Mouse (Mus musculus): ENCODE data around the gene Pon2. TPM values are rescaled to one million over a fixed set of nuclear protein-coding genes. Genes with fewer than 3 reads are reported as not detected.

Gene Pon2
- polyA plus RNA-seq, 1 experiment from 2014 or later: 36.2 TPM

DNA sequence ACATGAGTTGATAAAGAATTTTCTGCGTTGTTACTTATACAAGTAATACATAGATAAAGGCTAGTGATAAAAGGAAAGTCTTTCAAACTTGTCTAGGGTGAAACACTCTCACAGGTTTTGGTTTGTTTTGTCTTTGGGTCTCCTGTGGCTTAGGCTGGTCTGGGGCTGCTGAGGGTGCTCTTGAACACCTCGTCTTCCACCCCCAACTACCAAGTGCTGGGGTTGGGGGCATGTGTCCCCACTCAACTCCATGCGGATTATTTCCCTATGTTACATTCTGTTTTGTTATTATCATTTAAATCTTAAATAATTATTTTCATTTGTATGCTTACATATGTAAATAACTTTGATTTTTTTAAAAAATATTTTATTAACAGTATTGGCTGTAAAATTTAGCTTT lies 12.2 kb upstream of the Pon2 start:
- H3K4me2 ChIP-seq (replicated peaks): no peak overlapping the region
- ATAC-seq (ENCODE audit: low FRiP score): no peak
- WGBS: 84% methylated on average over 3 of the region's 3 CpGs

DNA sequence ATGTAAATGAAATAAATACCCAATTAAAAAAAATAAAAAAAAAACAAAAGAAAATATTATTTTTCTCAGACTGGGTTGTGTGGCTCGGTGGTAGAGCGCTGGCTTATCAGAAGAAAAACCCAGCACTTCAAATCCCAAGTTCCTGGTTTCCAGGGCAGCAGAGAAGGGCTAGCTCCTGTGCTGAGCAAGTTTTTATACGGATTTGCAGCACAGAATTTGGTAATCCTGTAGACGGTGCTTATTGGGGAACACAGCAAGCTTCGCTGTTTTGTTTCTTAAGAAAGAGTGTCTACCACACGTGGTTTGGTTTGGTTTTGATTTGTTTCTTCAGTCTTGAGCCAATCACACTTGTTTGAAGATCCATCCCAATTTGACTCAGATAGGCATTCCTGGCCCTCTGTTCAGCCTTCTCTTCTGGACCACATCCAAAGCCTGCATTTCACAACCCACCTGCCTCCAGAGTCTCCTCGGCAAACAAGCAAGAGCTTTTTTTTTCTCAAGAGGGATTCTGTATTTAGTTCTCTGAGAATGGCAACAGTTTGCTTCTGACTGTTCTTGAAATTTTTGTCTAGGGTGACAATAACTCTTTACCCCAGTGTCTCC lies 11.4 kb upstream of the Pon2 start:
- no peak overlapping the region for H3K4me2 ChIP-seq (replicated peaks)
- H3K4me1 ChIP-seq: no peaks in the 10 kb centered on the region
- WGBS: 80% methylated on average over 7 of the region's 7 CpGs

More for the DNA sequence above, 12.2 kb upstream of the Pon2 start:
- H3K27me3 ChIP-seq: no peaks in the 10 kb centered on the region
- H3K9ac ChIP-seq: no peak overlapping the region
- no peaks in the 10 kb centered on the region for H3K4me1 ChIP-seq
- H3K9me3 ChIP-seq (replicated peaks): no peaks in the 10 kb centered on the region
- no peaks in the 10 kb centered on the region for H3K36me3 ChIP-seq
- no peak overlapping the region for H3K27ac ChIP-seq
- H3K4me3 ChIP-seq: no peak overlapping the region

DNA sequence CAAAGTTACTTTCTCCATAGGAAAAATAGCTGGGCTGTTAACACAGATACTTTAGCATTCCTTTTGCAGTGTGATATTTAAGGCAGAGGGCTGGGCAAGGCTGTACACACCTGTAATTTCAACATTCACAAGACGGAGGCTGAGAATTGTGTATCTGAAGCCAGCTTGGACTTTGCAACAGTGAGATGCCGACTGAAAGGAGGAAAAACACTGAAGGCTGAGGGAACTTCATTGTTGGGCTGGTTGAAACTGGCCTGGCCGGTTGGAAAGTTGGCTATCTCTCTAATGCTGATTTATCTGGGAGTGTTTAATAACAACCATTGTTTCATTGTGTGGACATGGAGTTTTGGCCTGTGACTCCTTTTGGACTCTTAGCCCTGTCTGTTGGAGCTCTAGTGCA lies 7.7 kb upstream of the Pon2 start:
- Histone ChIP-seq H3K9me3 (replicated peaks) (no peaks in the 10 kb centered on the region), H3K4me2 (replicated peaks) (no peak overlapping the region), H3K27ac (no peak overlapping the region), H3K9ac (no peak overlapping the region), H3K4me1 (no peaks in the 10 kb centered on the region), H3K27me3 (no peaks in the 10 kb centered on the region), H3K36me3 (no peaks in the 10 kb centered on the region), H3K4me3 (no peak overlapping the region)
- 86% methylated on average over 3 of the region's 3 CpGs for WGBS
- no peak for ATAC-seq (ENCODE audit: low FRiP score)

More for the DNA sequence above, 11.4 kb upstream of the Pon2 start:
- no peak overlapping the region for H3K9ac ChIP-seq
- H3K27me3 ChIP-seq: no peaks in the 10 kb centered on the region
- ATAC-seq (ENCODE audit: low FRiP score): no peak
- H3K27ac ChIP-seq: no peak overlapping the region
- no peaks in the 10 kb centered on the region for H3K9me3 ChIP-seq (replicated peaks)
- H3K4me3 ChIP-seq: no peak overlapping the region
- H3K36me3 ChIP-seq: no peaks in the 10 kb centered on the region

DNA sequence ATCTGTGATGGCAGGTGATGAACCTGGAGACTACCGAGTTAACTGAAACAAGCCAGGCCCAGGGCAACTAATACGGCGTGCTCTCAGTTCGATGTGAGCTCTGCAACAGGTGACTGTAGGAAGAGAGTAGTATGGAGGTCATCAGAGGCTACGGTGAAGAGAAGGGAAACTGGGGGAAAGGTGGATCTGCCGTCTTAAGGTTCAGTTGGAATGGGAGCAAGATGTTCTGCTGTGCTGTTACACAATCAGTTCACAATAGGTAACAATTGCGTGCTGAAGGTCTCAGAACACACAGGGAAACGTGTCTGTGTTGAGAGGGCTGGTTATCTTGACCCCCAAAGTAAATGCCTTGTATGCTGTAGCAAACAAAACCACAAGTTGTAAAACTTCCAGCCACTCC lies 6.7 kb upstream of the Pon2 start:
- no peak overlapping the region for H3K9ac ChIP-seq
- no peak overlapping the region for H3K4me3 ChIP-seq
- 88% methylated on average over 8 of the region's 8 CpGs for whole genome bisulfite sequencing
- no peaks in the 10 kb centered on the region for H3K9me3 ChIP-seq (replicated peaks)
- no peak overlapping the region for H3K27ac ChIP-seq
- no peak for ATAC-seq (ENCODE audit: low FRiP score)
- H3K4me2 ChIP-seq (replicated peaks): no peak overlapping the region
- no peaks in the 10 kb centered on the region for H3K36me3 ChIP-seq
- no peaks in the 10 kb centered on the region for H3K27me3 ChIP-seq
- no peaks in the 10 kb centered on the region for H3K4me1 ChIP-seq

DNA sequence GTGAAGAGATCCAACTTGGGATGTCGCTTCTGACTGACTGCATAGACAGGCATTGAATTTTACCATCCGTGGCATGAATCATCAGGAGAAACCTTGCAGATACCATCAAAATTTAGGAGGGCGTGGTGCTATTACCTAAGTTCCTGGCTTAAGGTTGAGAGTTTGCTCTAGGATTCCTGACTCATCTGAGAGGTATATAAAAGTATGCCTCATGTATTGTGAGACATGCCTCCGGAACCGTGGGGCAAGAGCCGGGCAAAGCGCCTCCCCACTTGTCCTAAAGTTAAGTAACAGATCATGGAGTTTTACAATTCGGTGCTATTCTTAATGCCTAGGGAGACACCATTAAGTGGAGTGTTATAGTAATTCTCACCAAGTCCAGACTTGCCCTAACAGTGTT lies 2.4 kb upstream of the Pon2 start:
- H3K4me3 ChIP-seq: no peak overlapping the region
- 93% methylated on average over 8 of the region's 8 CpGs for WGBS

DNA sequence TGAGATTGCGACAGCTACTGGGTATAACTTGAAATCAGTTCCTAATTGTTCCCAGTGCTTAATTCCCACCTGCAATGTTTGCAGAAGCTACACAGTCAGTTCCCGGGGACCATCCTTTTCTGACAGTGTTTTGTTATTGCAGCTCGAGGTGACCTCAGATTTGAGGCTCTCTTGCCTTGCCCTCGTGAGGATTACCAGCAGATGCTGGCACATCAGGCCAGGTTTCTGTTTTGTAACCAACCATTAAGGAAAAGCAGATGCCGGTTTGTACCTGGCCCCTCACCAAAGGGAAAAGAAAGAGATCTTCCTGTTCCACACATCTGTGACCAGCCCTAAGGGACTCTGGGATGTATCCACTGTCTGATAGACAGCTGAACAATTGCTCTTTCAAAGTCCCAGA lies 1.3 kb upstream of the Pon2 start:
- no peak overlapping the region for H3K4me2 ChIP-seq (replicated peaks)
- H3K9me3 ChIP-seq (replicated peaks): no peaks in the 10 kb centered on the region
- no peak overlapping the region for H3K27ac ChIP-seq
- no peak for ATAC-seq (ENCODE audit: low FRiP score)
- no peak overlapping the region for H3K9ac ChIP-seq
- peaks cover 6% of the 10 kb centered on the region for H3K4me1 ChIP-seq
- H3K36me3 ChIP-seq: no peaks in the 10 kb centered on the region
- WGBS: 69% methylated on average over 5 of the region's 5 CpGs
- H3K4me3 ChIP-seq: no peak overlapping the region
- 0 out of 2 replicates have a peak, but pooled peaks cover 3% of the 10 kb centered on the region for H3K27me3 ChIP-seq

More for the DNA sequence above, 2.4 kb upstream of the Pon2 start:
- no peaks in the 10 kb centered on the region for H3K9me3 ChIP-seq (replicated peaks)
- peaks cover 6% of the 10 kb centered on the region for H3K4me1 ChIP-seq
- ATAC-seq (ENCODE audit: low FRiP score): no peak
- H3K27ac ChIP-seq: no peak overlapping the region
- H3K27me3 ChIP-seq: 0 out of 2 replicates have a peak, but pooled peaks cover 3% of the 10 kb centered on the region
- H3K36me3 ChIP-seq: no peaks in the 10 kb centered on the region
- no peak overlapping the region for H3K4me2 ChIP-seq (replicated peaks)
- H3K9ac ChIP-seq: no peak overlapping the region

DNA sequence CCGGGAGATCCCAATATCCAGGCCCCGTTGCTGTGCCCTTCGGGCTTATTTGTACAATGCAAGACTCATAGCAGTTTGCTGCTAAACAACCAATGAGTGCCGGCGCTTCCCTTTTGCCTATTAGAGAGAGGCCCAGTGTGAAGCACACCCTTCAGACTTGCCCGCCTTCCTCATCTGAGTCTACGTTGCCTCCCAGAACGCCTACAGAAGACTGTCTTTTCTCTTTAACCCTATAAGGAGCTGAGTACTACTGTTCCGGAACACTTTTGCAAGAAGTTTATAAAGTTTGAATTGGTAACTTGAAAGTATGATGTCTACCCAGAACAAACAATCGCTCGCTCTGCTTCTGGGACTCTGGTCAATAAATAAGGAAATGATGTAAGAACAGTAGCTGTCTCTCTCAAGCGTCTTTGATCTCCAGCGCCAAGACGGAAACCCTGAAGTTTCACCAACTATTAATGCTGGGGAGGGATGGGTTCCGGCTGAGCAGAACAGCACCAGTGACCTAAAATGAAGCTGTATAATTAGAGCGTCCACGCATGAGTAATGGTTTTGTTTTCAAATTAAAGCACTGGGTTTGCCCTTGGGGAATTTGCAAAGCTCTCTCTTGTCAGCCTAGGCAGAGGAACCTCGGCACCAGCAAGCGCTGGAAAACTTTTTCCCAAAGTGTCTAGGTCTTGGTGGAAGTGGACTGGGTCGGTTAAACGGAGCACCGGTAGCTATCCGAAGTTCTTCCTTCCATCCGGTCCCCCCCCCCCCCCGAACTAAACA lies 749 bp downstream of the Pon2 start:
- H3K36me3 ChIP-seq: no peaks in the 10 kb centered on the region
- no peaks in the 10 kb centered on the region for H3K9me3 ChIP-seq (replicated peaks)
- 4% methylated on average over 23 of the region's 25 CpGs for WGBS
- H3K4me1 ChIP-seq: peaks cover 6% of the 10 kb centered on the region
- H3K4me2 ChIP-seq (replicated peaks): peak overlapping the region; percentile 81
- H3K27me3 ChIP-seq: 0 out of 2 replicates have a peak, but pooled peaks cover 3% of the 10 kb centered on the region
- H3K27ac ChIP-seq: peak overlapping the region; percentile 81
- H3K9ac ChIP-seq: peak overlapping the region; percentile 73
- peak; percentile 76 for ATAC-seq (ENCODE audit: low FRiP score)
- H3K4me3 ChIP-seq: peak overlapping the region; percentile 57

DNA sequence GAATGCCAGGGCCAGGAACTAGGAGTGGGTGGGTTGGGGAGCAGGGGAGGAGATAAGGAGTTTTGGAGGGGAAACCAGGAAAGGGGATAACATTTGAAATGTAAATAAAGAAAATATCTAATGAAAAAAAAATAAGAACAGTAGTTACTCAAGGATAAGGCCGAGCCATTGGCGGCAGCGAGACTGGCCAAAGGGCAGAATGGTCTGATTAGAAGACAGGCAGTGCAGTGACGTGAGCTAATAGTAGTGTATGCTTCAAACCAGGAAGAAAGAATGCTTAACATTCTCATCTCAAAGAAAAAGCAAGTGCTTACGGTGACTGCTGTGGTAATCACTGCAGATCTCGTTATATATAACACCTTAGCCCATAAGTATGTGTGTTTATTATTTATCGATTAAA lies 2.2 kb downstream of the Pon2 start:
- 95% methylated on average over 7 of the region's 7 CpGs for WGBS

DNA sequence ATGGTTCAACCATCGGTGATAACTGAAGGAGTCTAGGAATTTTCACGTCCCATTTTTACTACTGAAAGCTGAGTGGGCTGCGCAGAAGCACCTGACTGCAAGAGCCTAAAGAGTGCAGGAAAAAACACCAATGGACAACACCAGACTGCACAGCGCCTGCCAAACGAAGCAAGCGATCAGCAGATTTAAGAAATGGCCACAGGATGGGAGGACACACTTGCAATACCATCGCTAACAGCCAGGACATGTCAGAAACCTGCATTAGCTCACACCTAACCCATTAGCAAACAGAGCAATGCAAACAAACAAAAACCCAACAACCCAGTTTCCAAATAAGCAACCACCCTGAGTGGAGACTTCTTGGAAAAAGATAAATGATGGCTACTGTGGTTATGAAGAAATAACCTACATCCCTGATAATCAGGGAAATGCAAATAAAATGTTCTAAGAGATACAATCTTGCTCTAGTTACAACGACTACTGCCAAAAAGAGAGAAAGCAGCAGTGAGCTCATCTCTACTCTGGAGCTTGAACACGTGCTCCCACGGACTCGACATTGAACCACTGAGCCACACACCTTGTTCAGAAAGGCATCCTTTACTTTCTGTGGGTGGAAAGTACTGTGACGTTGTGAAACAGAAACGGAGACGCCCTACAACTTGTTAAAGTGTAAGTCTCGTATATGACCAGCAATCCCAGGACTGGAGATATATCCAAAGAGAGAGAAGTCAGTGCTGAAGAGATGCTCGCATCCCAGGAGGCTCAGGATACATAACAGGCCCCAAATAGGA lies 3.4 kb downstream of the Pon2 start:
- Histone ChIP-seq H3K27ac (no peak overlapping the region), H3K27me3 (0 out of 2 replicates have a peak, but pooled peaks cover 3% of the 10 kb centered on the region), H3K36me3 (no peaks in the 10 kb centered on the region), H3K4me2 (replicated peaks) (no peak overlapping the region), H3K4me1 (peaks cover 6% of the 10 kb centered on the region), H3K4me3 (no peak overlapping the region), H3K9ac (no peak overlapping the region), H3K9me3 (replicated peaks) (no peaks in the 10 kb centered on the region)
- WGBS: 93% methylated on average over 16 of the region's 16 CpGs
- no peak for ATAC-seq (ENCODE audit: low FRiP score)

More for the DNA sequence above, 2.2 kb downstream of the Pon2 start:
- H3K36me3 ChIP-seq: no peaks in the 10 kb centered on the region
- peaks cover 6% of the 10 kb centered on the region for H3K4me1 ChIP-seq
- ATAC-seq (ENCODE audit: low FRiP score): no peak
- no peak overlapping the region for H3K27ac ChIP-seq
- no peak overlapping the region for H3K4me2 ChIP-seq (replicated peaks)
- no peaks in the 10 kb centered on the region for H3K9me3 ChIP-seq (replicated peaks)
- H3K27me3 ChIP-seq: 0 out of 2 replicates have a peak, but pooled peaks cover 3% of the 10 kb centered on the region
- no peak overlapping the region for H3K4me3 ChIP-seq
- H3K9ac ChIP-seq: no peak overlapping the region

DNA sequence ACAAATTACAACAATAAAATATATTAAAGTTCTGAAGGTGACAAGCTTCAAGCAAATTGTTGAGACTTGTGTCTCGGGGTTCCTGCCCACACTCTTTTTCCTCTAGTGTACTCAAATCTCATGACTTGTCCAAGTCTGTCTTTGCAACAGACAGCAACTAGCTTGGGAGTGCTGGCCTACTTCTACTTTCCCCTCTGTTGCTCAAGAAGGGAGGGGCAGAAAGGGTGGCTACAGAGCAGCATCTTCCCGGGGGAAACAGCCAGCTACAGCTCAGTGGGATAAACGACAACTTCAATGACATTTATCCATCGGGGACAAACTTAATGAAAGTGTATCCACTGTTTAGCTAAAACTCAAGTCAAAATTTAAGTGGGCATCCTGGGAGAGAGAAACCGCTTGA lies 5.4 kb downstream of the Pon2 start:
- no peak overlapping the region for H3K9ac ChIP-seq
- H3K4me3 ChIP-seq: no peak overlapping the region
- no peaks in the 10 kb centered on the region for H3K9me3 ChIP-seq (replicated peaks)
- ATAC-seq (ENCODE audit: low FRiP score): no peak
- H3K4me2 ChIP-seq (replicated peaks): no peak overlapping the region
- no peaks in the 10 kb centered on the region for H3K36me3 ChIP-seq
- H3K4me1 ChIP-seq: peaks cover 6% of the 10 kb centered on the region
- 80% methylated on average over 5 of the region's 5 CpGs for WGBS
- H3K27me3 ChIP-seq: no peaks in the 10 kb centered on the region
- H3K27ac ChIP-seq: no peak overlapping the region

DNA sequence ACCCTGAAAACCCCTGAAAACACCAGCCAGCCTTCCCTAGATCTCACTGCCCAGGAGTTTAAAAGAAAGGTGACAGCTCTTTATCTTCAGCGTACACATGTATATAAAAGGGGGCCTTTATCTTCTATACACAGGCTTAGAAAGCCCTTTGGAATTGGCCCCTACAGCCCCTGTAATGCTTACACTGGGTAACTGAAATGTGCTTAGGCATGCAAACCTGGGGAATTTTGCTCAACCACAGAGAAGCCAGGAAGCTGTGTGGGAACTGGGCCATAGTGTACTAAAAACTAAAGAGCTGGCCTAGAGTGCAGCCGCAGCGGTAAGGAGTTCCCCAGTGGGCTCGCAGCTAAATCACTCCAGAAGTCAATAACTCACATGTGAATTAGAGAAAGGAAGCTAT lies 6.8 kb downstream of the Pon2 start:
- no peak overlapping the region for H3K4me2 ChIP-seq (replicated peaks)
- H3K36me3 ChIP-seq: no peaks in the 10 kb centered on the region
- no peak overlapping the region for H3K4me3 ChIP-seq
- H3K9me3 ChIP-seq (replicated peaks): no peaks in the 10 kb centered on the region
- no peak overlapping the region for H3K27ac ChIP-seq
- no peaks in the 10 kb centered on the region for H3K27me3 ChIP-seq
- no peaks in the 10 kb centered on the region; the same call in 1 of the 2 replicates for H3K4me1 ChIP-seq
- whole genome bisulfite sequencing: 76% methylated on average over 4 of the region's 4 CpGs
- no peak for ATAC-seq (ENCODE audit: low FRiP score)
- no peak overlapping the region for H3K9ac ChIP-seq

DNA sequence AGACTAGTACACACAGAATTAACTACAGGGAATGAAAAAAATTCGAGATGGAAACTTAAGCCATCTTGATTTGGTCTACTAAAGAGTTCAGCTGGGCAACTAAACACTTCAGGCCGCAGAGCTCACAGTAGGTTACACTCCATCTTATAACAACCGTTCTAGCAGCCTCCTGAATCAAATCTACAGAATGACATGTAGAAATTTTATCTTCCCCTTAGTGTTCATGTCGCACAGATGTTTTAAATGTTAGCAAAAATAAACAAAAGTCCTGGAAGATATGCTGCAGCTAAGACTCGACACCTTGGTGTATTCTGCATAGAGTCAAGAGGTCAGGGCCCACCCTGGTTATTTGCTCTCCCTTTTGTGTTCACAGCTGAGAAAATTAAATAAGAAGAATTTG lies 10.3 kb downstream of the Pon2 start:
- H3K27me3 ChIP-seq: no peaks in the 10 kb centered on the region
- no peak overlapping the region for H3K27ac ChIP-seq
- WGBS: 60% methylated on average over 5 of the region's 5 CpGs
- H3K36me3 ChIP-seq: no peaks in the 10 kb centered on the region
- ATAC-seq (ENCODE audit: low FRiP score): no peak
- H3K9ac ChIP-seq: no peak overlapping the region
- H3K4me1 ChIP-seq: no peaks in the 10 kb centered on the region; the same call in 1 of the 2 replicates
- H3K4me3 ChIP-seq: no peak overlapping the region
- no peak overlapping the region for H3K4me2 ChIP-seq (replicated peaks)
- no peaks in the 10 kb centered on the region for H3K9me3 ChIP-seq (replicated peaks)

All from hindbrain, embryonic 12.5 days (tissue).